Mouse (Mus musculus) retina, embryonic 14.5 days (tissue): ENCODE data around the gene Zfp385a.

ENCODE experiments used
- DNase-seq: peaks from one replicate; pipeline ENCODE4 v3.0.0-alpha.2; 2015; ENCODE audit warnings: low spot score

Gene Zfp385a

GRCm38 (mm10) chr15:103308056-103308875 lies 31.6 kb downstream of the Zfp385a start:
- no peak for DNase-seq

- peak; percentile 99 for DNase-seq
Measured at GRCm38 (mm10) chr15:103307125-103307524, 32.8 kb downstream of the Zfp385a start.

GRCm38 (mm10) chr15:103305792-103306645 lies 33.9 kb downstream of the Zfp385a start:
- no peak for DNase-seq

GRCm38 (mm10) chr15:103305070-103305678 lies 34.7 kb downstream of the Zfp385a start:
- peak; percentile 98 for DNase-seq

GRCm38 (mm10) chr15:103304616-103304969 lies 35.3 kb downstream of the Zfp385a start:
- DNase-seq, result peak; percentile 47

- no peak for DNase-seq
Measured at GRCm38 (mm10) chr15:103303916-103304615, 35.8 kb downstream of the Zfp385a start.

- no peak for DNase-seq
Measured at GRCm38 (mm10) chr15:103302341-103303021, 37.4 kb downstream of the Zfp385a start.

- DNase-seq, result no peak
Measured at GRCm38 (mm10) chr15:103301547-103302340, 38.1 kb downstream of the Zfp385a start.

- no peak for DNase-seq
Measured at GRCm38 (mm10) chr15:103301046-103301445, 38.8 kb downstream of the Zfp385a start.

GRCm38 (mm10) chr15:103300560-103300959 lies 39.3 kb downstream of the Zfp385a start:
- no peak for DNase-seq

- DNase-seq, result no peak
Measured at GRCm38 (mm10) chr15:103300067-103300471, 39.8 kb downstream of the Zfp385a start.

- DNase-seq, result no peak
Measured at GRCm38 (mm10) chr15:103299644-103300043, 40.2 kb downstream of the Zfp385a start.

GRCm38 (mm10) chr15:103298861-103299616 lies 40.9 kb downstream of the Zfp385a start:
- no peak for DNase-seq

- no peak for DNase-seq
Measured at GRCm38 (mm10) chr15:103298026-103298425, 41.9 kb downstream of the Zfp385a start.

- DNase-seq, result no peak
Measured at GRCm38 (mm10) chr15:103297313-103297712, 42.6 kb downstream of the Zfp385a start.

GRCm38 (mm10) chr15:103295851-103296250 lies 44.0 kb downstream of the Zfp385a start:
- no peak for DNase-seq

GRCm38 (mm10) chr15:103294649-103295048 lies 45.2 kb downstream of the Zfp385a start:
- no peak for DNase-seq

- no peak for DNase-seq
Measured at GRCm38 (mm10) chr15:103293375-103293774, 46.5 kb downstream of the Zfp385a start.

GRCm38 (mm10) chr15:103292673-103293345 lies 47.1 kb downstream of the Zfp385a start:
- DNase-seq, result no peak
